Mouse (Mus musculus) splenic B cell, adult 2 months (primary cell): ENCODE measurements around the gene Gpam.

ENCODE experiments used
- DNase-seq: peaks from one replicate; pipeline ENCODE4 v3.0.0-alpha.2; 2011; ENCODE audit warnings: low read depth, low spot score
- H3K27me3 ChIP-seq: 2 replicates; pipeline ENCODE4 v1.6.1; 2012; ENCODE audit warnings: mild to moderate bottlenecking, low read length, moderate library complexity, mixed read lengths; ENCODE audit not compliant: control insufficient read depth, poor library complexity, insufficient read depth, severe bottlenecking
- H3K36me3 ChIP-seq: 2 replicates; pipeline ENCODE4 v1.6.1; 2012; ENCODE audit warnings: mild to moderate bottlenecking, low read length, moderate library complexity, mixed read lengths; ENCODE audit not compliant: control insufficient read depth, poor library complexity, insufficient read depth, severe bottlenecking

Gpam gene

GRCm38 (mm10) chr19:55100227-55101140 lies 26.6 kb downstream of the Gpam start:
- Histone ChIP-seq H3K27me3 (no peaks in the 10 kb centered on the region), H3K36me3 (no peaks in the 10 kb centered on the region)
- DNase-seq = no peak

GRCm38 (mm10) chr19:55099184-55100160 lies 27.6 kb downstream of the Gpam start:
- DNase-seq = peak; percentile 88
- peaks cover 2% of the 10 kb centered on the region; the same call in 1 of the 2 replicates for H3K36me3 ChIP-seq
- no peaks in the 10 kb centered on the region for H3K27me3 ChIP-seq

- Histone ChIP-seq H3K36me3 (peaks cover 2% of the 10 kb centered on the region; the same call in 1 of the 2 replicates), H3K27me3 (no peaks in the 10 kb centered on the region)
- DNase-seq = peak; percentile 49
These were observed 28.4 kb downstream of the Gpam start for GRCm38 (mm10) chr19:55098409-55099183.

DNA sequence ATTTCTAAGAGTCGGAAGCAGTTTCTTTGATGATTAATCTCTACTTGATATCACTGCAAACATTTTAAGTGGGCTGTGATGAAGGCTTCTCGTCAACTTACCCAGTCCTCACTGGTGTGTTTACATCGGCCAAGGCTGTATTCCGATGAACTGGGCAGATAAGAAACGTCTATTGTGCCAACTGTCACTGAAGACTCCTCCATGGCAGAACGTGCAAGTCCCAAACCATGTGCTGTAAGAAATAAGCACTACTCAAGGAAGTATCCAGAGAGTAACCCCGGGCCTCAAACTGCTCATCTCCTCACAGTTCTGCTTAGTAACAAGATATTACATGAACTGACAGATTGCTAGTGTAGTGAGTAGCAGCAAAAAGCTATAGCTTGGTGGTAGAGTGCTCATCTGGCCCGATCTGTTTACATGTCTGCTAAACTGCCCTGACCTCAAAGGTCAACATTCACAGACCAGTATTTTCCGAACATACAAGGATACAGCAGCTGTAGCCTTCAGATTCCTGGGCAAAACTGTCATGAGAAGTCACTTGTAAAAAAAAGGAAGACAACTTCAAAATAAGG lies 29.6 kb downstream of the Gpam start:
- no peak for DNase-seq

GRCm38 (mm10) chr19:55096666-55097065 lies 30.4 kb downstream of the Gpam start:
- H3K27me3 ChIP-seq = no peaks in the 10 kb centered on the region
- DNase-seq = no peak

More for the DNA sequence above, 29.6 kb downstream of the Gpam start:
- H3K27me3 ChIP-seq = no peaks in the 10 kb centered on the region
- H3K36me3 ChIP-seq = peaks cover 2% of the 10 kb centered on the region; the same call in 1 of the 2 replicates

GRCm38 (mm10) chr19:55095547-55095946 lies 31.5 kb downstream of the Gpam start:
- Histone ChIP-seq H3K27me3 (no peaks in the 10 kb centered on the region), H3K36me3 (peaks cover 5% of the 10 kb centered on the region; the same call in 1 of the 2 replicates)
- DNase-seq = no peak

More at GRCm38 (mm10) chr19:55096666-55097065, 30.4 kb downstream of the Gpam start:
- peaks cover 2% of the 10 kb centered on the region; the same call in 1 of the 2 replicates for H3K36me3 ChIP-seq

- Histone ChIP-seq H3K27me3 (no peaks in the 10 kb centered on the region), H3K36me3 (peaks cover 9% of the 10 kb centered on the region)
- no peak for DNase-seq
These were observed 35.2 kb downstream of the Gpam start for GRCm38 (mm10) chr19:55091602-55092413.

GRCm38 (mm10) chr19:55090885-55091284 lies 36.2 kb downstream of the Gpam start:
- no peak for DNase-seq
- H3K27me3 ChIP-seq = no peaks in the 10 kb centered on the region

GRCm38 (mm10) chr19:55090142-55090541 lies 36.9 kb downstream of the Gpam start:
- no peak for DNase-seq
- Histone ChIP-seq H3K36me3 (peaks cover 10% of the 10 kb centered on the region), H3K27me3 (no peaks in the 10 kb centered on the region)

More at GRCm38 (mm10) chr19:55090885-55091284, 36.2 kb downstream of the Gpam start:
- H3K36me3 ChIP-seq = peaks cover 11% of the 10 kb centered on the region

DNA sequence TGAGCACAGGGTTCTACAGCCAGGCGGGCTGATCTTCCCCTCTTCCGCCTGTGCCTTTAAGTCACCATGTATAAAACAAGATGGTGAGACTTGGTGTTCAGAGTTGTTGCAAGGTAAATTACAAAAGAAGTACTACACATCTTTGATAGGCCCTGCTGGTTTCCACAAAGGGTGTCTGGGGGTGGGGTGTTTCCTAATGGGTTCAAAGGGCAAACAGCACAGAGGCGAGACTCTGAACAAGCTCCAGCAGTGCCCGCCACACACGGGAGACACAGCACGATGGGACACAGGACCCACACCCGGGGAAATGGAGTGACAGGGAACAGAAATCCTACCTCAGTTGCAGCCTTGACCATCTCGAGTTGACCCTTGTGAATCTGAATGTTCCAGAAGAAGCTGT lies 39.3 kb downstream of the Gpam start:
- Histone ChIP-seq H3K36me3 (peaks cover 15% of the 10 kb centered on the region), H3K27me3 (no peaks in the 10 kb centered on the region)
- no peak for DNase-seq

DNA sequence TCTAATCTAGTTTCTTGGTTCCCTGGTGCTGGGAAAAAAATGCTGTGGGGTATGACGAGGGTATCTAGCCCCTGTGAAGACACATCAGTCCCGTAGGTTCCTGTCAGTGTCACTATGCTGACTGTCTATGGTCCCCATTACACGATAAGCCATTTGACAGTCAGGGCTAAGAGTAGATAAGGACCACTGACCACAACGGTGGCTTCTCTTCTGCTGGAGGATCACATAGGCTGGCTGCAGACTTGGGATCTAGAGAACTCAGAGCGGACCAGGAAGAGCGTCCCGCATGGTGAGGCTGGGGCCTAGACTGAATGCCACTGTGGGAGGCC lies 41.2 kb downstream of the Gpam start:
- H3K27me3 ChIP-seq = no peaks in the 10 kb centered on the region
- DNase-seq = no peak
- H3K36me3 ChIP-seq = peaks cover 16% of the 10 kb centered on the region

DNA sequence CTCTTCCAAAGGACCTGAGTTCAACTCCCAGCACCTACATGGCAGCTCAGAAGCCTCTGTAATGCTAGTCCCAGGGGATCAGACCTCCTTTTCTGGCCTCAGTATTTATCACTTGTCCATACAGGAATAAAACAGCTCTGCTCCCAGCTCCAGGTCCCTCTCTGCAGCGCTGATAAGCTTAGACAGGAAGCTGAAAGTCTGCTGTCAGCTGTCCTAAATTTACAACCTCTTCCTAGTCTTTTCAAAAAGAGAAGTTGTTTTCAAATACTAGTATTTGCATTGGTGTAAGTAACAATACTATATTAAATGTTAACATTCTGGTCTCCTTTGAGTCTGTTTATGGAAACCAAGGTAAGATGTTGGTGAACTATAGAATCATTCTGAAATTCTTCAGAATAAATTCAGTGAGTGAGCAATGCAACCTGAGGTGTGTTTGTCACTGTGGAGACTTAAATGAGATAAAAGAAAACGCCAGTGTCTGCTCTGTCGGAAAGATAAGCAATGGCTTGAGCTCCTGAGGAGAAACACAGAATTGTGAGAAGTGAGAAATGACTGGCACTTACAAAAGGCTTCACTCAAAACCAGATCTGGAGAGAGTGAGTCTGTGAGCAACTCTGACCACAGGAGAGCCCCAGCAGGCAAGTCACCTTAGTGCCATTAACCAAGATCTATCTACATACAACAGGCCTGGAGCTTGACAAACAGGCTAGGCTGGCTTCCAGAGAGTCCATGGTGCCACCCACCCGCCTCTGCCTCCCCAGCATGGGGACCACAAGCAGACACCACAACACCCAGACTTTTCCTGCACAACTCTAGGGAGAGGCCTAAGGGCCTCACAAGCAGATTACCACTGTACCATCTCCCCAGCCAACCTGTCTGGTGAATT lies 41.8 kb downstream of the Gpam start:
- H3K27me3 ChIP-seq = no peaks in the 10 kb centered on the region
- no peak for DNase-seq
- H3K36me3 ChIP-seq = peaks cover 12% of the 10 kb centered on the region
